Mouse (Mus musculus) right cerebral cortex, postnatal 10 days (tissue): Measurements from ENCODE around the gene Galm.
A peak's percentile ranks its signal among the peaks of the same experiment; 100 is the strongest.

ENCODE experiments used
- DNase-seq, 2 experiments: peaks; one replicate each; pipeline ENCODE4 v3.0.0; 2021; ENCODE audit warnings: low spot score in 2 of 2

Galm gene

DNA sequence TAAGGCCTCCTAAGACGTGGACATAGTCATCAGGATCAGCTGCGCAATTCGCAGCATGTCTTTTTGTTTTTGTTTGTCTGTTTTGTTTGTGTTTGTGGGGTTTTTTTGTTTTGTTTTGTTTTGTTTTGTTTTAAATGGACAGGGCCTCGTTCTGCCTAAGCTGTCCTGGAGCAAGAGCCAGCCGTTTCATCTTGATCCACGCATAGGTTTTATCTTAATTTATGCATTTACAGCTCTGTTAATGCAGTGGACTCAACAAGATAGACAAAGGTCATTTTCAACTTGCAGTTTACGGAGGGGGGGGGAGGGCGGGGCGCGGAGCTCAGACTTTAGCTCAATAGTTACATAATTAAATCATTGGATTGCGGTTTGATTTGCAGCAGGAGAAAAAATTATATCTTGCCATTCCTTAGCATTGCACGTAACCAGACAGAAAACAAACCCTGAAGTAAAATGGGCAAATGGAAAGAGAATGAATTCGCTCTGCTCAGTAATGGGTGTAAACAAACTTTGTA is 1.3 kb downstream of the Galm start:
- no peak for DNase-seq

DNA sequence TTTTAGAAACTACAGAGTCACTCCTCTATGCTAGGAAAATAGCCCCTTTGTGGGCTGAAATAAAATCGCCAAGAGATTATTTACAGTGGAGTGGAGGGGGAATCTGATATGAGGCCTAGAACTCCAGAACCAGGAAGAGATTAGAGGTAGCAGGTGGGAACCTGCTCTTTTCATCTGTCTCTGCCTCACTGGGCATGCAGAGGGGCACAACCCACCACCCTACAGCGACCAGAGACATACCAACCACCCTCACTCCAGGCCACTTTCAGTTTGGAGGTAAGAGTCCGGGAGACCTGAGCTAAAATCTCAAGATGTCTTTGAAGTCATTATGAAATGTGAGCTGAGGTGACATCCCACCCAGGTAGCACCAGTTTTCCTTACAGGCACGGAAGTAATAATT is 2.1 kb downstream of the Galm start:
- no peak for DNase-seq

DNA sequence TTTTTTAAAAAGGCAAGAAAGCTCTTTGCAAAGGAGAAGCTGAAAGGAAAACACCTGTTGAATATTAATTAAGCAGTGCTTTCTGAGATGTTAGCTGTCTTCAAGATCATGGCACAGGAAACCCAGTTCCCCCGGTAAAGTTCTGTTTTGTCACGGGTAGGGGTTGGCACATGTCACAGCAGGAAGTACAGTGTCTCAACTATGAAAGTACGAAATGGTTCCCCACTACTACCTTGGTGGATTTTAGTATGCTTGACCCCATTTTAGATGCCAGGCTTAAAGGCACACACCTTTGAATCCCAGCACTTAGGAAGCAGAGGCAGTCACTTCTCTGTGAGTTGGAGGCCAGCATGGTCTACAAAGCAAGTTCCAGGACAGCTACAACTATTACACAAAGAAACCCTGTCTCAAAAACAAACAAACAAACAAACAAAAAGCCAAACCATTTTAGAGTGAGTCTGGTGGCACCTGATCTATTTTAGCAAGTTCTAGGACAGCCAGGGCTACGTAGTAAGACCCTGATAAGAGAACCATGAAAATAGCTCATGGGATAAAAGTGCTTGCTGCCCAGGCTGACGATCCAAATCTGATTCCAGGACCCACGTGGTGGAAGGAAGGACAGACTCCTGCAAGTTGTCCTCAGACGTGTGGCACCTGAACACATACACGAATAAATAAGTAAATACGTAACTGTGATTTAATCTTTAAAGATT is 3.6 kb downstream of the Galm start:
- no peak for DNase-seq

DNA sequence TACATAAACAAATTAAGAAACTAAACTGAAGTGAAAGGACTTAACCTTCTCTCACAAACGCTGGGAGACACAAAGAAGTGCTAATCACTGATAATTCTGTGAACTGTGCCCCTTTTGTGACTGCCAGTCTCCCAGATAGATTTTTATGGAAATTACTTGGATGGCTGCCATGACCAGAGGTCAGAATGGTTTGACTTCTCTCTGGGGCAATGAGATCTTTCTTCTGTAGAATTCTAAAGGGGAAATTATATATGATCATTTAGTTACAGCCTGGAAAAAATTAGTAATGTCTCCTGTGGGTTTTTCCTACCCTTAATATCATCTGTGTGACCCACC is 4.1 kb downstream of the Galm start:
- DNase-seq = no peak

DNA sequence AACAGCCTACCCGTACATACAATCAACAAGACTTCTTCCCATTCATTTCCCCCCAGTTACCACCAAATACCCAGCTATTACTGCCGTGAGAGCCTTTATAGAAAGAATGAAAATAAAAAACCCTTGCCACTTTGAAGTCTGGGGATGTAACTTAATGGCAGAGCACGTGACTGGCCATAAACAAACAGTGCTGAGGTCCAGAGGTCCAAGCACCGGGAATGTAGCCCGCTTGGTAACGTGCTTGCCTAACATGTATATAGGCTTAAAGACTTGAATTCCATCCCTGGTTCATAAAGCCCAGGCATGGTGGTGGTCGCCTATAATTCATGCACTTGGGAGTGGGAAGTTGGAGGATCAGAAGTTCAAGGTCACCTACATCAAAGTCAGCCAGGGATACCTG is 4.6 kb downstream of the Galm start:
- no peak for DNase-seq

DNA sequence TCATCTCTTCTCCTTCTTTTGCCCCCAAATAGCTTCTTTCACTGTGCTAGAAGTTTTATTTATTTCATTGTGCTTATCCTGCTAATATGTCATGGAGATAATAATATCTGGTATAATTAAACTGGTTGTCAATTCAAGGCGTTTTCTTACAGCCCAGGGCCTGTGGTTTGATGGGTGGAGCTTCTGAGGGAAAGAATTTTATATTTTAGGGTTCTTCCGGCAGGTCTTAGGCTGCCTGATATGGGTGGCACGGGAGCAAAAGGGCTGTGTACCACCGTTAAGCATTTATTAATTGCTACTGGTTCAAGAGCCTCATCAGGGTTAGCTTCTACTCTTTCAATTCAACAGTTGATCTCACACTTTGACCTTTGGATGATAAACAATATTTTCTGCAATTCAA is 5.2 kb downstream of the Galm start:
- no peak for DNase-seq

DNA sequence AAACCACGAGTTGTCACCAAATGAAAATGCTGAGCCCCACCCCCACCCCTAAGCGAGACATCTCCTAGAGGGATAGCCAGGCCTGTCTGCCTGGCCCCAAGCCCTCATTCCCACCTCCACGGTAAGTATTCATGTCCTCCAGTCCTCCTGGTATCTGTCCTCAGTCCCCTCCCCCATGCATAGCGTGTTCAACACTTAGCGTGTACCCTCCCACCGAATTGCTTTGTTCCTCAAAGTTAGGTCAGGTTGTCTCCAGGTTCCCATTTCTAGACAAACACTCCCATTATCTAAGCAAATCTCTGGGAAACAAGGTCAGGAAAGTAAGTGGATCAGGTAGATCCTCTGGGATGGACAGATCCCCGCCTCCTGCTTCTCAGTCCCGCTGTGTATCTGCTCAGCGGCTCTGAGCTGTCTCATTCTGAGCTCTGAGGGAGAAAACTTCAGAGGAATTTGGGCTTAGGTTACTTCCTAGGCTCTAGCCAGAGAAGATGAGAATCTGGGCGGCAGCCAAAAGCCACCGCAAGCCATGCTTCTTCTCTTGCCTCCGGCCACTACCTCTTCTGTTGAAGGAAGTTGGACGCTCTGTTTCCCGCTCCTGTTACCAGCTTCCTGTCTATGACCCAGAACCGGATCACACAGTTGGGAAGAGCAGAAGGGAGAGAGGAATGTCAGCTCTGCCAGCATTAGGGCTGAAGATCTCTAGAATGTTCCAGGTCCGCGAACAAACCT is 11.3 kb downstream of the Galm start:
- DNase-seq = peak; percentile 45 to 63

DNA sequence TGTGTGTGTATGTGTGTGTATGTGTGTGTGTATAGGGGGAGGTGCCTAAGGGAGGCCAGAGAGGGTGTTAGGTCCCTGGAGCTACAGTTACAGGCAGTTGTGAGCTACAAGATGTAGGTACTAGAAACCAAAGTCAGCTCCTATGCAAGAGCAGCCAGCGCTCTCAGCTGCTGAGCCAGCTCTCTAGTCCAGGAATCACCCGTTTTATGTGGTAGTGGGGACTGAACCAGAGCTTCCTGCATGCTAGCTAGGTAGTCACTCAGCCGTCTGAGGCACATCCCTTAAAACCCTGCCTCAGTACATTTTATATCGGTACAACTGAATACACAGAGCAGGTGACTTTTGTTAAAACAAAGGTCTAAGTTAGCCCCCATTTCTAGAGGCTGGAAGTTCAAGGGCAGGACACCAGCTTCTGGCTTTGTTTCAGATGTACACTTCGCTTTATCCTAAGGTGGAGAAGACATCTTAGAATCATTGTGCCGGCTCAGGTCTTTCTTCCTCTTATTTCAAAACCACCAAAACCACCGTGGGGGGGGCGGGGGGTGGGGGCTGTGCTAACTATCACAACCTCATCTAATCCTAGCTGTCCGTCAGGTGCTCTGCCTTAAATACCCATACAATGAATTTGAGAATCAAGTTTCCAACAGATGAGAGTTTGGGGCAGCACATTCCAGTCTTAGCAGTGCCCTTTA is 12.6 kb downstream of the Galm start:
- no peak for DNase-seq

DNA sequence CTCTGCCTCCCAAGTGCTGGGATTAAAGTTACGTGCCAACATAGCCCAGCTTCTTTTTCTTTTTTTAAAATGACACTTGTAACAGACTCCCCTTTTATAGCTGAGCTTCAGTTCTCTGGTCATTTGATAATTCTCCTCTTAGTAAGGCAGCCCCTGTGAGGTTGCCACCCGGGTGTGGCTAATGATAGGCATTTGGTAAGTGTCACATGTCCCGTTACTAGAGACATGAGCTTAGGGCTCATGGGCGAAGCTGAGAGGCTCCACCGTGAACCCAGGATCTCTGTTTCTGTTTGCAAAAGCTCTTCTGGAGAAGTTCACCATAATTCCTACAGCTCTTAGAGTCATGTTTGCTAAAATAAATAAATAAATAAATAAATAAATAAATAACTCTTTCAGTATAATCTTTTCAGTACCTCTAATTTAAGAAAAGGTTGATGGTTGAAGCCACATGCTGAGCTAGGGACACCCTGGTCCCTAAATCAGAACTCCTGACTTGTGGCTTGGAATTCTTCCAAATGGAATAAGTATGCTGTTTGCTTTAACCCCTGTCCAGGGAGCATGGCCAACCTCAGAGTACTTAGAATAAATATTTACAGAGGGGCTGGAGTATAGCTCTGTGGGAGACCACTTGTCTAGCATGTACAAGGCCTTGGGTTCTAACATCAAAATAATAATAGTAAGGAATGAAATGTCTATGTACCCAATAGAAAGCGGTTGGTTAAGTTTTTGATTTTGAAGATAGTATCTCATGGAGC is 16.4 kb downstream of the Galm start:
- DNase-seq = no peak

DNA sequence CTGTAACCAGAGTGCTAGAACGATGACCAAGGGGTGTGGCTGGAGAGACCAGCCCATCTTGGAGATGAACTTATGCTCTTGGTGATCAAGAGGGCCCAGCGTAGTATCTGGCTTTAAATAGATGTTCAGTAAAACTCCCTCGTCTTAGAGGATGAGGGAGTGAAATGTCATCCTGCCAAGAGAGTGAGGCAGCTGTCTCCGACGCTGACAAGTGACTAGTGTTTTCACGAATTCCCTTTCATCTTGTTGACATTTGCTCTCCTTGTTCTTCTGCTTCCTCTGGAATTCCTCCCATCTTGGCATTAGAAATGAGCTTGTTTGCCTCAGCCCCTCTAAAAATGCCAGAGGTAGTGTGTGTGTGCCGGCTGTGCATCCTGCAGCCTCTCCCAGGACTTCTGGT is 17.9 kb downstream of the Galm start:
- no peak for DNase-seq

DNA sequence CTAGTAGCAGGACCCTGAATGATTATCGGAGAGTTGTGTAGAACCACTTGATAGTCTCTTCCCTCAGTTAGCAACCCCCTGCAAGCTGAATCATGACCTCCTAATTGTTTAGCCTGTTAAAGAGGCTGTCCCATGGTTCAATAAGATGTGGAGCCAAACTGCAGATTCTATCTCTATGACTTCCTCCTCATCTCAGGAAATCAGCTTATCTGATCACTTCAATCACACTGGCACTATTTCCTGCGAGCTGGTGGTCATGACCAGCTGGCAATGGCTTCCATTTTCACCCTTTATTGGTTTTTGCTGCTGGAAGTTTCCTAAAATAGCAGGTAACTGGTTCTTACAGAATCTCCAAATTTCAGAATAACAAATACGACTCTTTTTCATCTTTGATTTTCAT is 18.5 kb downstream of the Galm start:
- no peak for DNase-seq

DNA sequence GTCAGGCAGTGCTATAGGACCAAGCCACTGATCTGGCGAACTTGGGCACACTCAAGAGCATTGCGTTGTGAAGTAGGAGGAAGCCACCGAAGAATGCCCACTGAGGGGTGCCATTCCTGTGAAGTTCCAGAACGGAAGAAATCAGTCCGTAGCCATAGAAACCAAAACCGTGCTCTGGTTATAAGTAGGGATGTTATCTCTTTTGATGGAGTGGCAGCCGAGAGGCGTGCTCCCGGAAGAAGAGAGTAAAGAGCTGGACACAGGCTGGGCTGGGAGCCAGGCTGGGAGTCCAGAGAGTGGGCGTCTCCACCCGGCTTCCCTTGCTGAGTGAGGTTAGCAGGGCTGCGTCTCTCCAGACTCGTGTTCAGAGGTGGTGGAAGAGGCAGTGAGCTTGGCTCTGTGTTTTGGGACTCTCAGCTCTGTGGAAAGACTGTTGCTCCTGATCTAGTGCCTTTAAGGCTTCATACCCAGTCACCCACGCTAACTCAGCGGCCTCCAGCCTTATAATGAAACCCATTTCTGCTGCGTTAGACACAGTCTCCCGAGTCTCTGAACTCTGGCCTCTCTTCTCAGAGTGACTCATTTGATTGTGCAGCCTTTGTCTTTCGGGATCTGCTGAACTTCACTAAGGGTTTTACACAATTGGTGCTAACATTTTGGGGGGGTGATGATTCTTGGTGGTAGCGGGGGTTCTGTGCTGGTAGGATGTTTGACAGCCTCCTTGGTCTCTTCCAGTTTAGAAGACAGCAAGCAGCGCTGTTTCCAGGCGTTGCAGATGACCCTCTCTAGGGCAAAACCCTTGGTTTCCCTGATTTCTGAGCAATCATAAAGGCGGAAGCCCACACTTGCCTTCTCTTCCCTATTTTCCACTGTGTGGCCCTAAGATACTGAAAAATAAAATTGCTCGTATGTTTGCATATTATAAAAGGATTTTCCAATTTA is 21.1 kb downstream of the Galm start:
- DNase-seq = peak; percentile 74 to 76

DNA sequence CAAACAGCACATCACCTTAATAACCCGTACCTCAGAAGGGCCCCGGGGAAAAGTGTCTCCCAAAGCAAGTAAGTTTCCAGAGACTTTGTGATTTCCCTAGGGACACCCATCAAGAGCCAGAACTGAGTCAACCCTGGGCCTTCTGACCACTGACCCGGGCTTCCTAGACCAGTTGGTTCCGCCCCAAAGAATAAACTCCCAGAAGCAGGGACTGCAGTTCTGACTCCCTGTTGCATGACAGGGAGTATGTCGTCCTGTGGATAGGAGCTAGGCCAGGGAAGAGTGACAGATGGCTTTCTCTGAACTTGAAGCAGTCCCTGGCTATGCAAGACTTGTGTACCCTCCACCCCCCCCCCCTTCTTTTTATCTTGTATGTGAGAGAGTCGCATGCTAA is 21.7 kb downstream of the Galm start:
- DNase-seq = no peak

DNA sequence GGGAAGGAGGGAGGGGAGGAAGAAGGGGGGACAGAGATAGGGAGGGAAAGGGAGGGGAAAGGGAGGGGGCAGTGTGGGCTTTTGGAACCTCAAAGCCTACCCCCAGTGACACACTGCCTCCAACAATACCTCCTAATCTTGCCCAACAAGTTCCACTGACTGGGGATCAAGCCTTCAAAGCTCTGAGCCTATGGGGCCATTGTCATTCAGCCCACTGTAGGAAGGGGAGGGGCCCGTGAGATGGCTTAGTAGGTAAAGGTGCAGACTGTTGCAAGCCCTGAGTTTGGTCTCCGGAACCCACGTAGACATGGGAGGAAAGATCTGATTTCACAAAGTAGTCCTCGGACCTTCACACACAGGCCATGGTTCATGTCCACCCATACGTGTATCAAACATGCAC is 24.1 kb downstream of the Galm start:
- DNase-seq = no peak

DNA sequence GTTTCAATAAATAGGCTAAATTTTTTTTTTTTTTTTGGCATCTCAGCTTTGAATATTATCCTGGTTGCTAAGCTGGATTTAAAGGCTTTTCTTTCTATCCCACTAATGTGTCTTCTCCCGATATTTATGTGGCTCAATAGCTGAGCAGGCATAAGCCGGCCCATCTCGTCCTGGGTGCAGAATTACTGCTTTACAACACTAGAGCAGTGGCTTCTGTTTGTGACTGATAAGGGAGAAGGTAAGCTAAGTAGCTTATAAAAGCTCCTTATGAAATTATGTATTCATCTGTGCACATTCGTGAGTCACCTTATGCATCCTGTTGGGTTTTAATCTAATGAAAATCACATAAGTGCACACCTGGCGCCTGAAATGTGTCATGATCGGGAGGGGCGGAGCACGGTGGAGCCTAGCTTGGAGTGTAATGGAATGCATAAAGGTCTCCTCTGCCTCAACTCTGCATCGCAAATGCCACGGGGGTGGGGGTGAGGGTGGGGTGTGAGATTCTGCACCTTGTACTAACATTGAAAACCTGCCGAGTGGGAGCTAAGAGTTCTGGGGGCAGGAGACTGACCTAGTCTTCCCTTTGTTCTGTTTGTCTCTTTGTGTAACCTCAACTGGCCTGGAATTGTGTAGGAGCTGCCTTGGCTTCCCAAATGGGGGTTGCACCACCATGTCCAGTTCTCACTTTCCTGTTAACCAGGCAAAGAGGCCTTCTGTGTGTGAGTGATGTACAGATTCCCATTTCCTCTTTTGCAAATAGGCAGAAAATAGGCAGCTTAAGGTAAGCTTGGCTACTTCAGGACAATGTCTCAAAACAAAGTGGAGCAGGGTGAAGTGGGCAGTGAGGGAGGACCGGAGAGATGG is 25.7 kb downstream of the Galm start:
- no peak for DNase-seq

DNA sequence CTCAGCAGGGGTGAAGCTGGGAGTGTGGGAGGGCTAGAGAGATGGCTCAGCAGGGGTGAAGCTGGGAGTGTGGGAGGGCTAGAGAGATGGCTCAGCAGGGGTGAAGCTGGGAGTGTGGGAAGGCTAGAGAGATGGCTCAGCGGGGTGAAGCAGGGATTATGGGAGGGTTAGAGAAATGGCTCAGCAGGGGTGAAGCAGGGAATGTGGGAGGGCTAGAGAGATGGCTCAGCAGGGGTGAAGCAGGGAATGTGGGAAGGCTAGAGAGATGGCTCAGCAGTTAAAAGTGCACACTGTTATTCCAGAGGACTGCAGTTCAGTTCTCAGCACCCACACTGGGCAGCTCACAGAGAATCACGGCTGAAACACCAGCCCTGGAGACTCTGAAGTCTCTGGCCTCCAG is 26.4 kb downstream of the Galm start:
- DNase-seq = no peak

DNA sequence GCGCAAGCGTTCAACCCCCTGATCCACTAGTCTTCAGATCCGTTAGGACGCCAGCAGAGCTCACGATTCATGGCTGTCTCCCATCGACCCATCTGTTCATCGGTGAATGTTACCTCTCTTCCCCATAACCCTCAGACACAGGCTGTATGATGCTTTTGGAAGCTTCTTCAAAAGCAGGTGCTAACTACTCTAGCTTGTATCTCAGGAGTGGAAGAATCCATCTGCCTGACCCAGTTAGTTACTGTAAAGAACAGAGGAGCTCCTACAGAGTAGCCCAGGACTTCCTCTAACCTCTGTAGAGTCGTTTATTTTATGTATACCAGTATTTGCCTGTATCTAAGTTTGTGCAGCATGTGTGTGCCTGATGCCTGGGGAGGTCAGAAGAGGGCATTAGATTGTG is 29.6 kb downstream of the Galm start:
- DNase-seq = no peak

DNA sequence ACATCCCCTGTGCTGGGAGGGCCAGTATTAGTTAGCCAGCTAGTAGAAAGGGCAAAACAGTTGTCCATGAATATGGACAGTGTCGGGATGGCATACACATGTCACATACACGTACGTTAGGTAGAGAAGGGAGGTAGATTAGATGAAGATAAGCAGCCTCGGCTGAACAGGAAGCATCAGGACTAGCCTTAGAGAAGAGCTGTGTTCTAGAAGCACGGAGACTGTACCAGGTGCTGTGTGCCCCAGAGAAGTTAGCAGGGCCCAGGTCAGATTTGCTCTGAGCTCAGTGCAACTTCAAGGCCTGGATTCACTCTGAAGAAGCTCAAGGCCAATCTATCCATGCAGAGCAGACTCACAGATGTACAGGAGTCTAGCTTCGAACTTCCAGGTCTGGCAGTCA is 30.2 kb downstream of the Galm start:
- DNase-seq = no peak

DNA sequence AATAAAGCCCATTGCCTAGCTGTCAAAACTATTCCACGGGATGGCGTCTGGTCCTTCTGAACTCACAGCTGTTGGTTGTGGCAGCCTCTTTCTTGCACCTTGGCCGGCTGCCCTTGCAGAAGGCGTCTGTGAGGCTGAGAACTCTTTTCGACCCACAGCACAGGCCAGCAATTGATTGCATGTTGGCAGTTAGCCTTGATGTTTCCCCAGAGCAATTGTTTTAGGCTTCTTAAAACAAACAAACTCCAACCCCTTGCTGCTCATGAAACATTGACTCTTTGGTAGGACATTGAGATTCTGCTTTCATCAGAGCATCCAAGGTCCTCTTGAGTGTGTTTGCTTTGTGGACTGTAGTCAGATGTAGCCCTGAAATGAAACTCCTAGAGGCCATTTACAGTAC is 33.2 kb downstream of the Galm start:
- peak; percentile 86 to 88 for DNase-seq

DNA sequence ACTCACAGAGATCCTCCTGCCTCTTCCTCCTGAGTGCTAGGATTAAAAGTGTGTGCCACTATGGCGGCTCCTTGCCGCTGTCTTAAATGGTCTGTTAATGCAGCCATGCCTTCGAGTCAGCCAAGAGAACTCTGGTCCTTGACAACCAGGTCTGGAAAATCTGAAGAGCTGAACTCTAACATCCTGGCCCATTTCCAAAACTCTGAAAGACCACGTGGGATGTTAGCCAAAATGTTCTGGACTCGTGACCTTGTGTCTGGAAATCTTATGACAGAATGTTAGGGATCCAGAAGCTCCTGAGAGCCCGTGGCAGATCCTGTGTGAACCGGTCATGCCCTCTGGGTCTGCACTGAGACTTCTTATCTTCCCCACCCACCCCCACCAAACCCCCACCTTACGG is 36.7 kb downstream of the Galm start:
- no peak for DNase-seq
